In the genomic region with DNA sequence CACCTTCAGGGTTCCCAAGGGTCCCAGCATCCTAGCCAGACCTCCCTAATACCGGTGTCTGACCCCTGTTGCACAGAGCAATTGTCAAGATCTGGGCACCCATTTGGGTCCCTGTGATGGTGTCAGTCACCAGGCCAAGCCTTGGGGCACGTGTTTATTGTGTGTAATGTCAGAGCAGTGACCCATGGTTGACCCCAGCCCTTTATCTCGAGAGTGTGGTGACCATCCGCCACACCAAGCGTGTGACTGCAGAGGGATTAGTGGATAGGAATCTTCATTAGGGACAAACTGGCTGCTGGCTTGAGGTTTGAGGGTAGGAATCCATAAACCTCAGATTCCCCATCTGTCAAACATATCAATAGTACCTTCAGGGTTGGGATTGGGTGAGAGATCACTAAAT, we compare ENCODE assay signal across 1 mouse cellular context.
TF ChIP-seq lines count a peak whose summit lies in the region.

No protein-coding gene starts in this region.

TF ChIP-seq in MEL, 35 proteins besides CTCF, POLR2A, EP300 and RAD21:
- TF ChIP-seq POLR2AphosphoS5 (IDR thresholded peaks at IDR 0.05; ENCODE audit: borderline replicate concordance, low read depth, low read length), result 0 out of 2 replicates have a peak, but pooled peaks have one; percentile 38
- no peak for TF ChIP-seq MYB (IDR thresholded peaks at IDR 0.05; ENCODE audit: low read depth, low read length)
- TF ChIP-seq MXI1 (IDR thresholded peaks at IDR 0.05; ENCODE audit: low read depth, low read length), result no peak
- no peak for TF ChIP-seq MAZ (IDR thresholded peaks at IDR 0.05; ENCODE audit: low read depth, low read length)
- TF ChIP-seq E2F4 (IDR thresholded peaks at IDR 0.05; ENCODE audit: borderline replicate concordance, low read depth, low read length), result no peak
- TF ChIP-seq USF1 (IDR thresholded peaks at IDR 0.05; ENCODE audit: low read depth, low read length), result no peak
- TF ChIP-seq GATA1 (IDR thresholded peaks at IDR 0.05; ENCODE audit: low read depth, low read length), result no peak
